Mouse (Mus musculus): ENCODE measurements around the gene Xpo6.
A peak's percentile ranks its signal among the peaks of the same experiment; 100 is the strongest.

Gene Xpo6

DNA sequence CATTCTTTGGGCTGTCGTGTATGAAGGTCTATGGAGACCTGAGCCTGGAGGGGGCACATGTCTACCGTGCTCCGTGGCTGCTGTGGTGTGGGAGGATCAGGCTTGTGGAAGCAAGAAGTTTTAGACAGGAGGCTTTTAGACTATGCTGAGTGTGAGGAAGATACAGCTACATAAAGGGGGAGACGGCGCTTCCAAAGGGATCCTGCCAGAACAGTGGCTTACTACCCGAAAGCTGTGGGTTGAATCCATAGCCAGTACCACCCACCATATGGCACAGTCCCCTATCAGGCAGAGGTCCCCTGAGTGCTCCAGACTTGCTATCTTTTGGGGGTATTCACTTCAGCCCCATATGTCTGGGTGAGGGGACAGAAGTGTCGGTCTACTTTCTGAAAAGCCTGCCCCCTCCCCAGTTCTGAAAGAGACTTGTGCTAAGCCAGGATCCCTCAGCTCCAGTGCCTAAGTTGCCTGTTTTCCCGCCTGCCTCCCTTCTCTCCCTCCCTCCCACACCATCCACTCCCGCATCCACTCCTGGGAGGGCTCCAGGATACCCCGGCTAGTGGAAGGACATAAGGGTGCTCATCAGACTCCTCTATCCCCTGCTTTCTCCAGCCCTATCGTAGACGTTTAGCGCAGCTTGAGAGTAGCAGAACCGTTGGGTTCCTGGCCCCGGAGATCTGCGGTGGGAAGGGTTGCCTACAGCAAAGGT lies 119.2 kb downstream of the Xpo6 start:
- DNase-seq (ENCODE audit: extremely low spot score, low spot score) = peak; percentile 33

DNA sequence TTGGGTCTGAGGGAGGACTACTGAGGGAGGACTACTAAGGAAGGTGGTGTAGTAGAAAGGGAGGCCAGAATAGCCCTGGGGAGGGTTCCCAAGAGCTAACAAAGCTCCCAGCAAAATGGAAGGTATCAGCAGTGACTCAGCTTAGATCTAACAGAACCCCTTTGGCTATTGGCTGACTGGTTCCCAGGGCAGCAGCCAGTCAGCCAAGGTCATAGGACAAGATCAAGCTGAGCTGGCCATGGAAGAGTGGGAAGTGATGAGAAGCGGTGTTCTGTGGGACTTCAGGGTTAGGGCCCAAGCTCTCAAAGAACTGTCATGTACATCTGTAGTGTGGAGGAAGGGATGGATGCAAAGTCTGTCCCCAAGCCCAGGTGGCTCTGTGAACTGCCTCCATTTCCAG lies 123.4 kb downstream of the Xpo6 start:
- DNase-seq (ENCODE audit: extremely low spot score, low spot score) = no peak

DNA sequence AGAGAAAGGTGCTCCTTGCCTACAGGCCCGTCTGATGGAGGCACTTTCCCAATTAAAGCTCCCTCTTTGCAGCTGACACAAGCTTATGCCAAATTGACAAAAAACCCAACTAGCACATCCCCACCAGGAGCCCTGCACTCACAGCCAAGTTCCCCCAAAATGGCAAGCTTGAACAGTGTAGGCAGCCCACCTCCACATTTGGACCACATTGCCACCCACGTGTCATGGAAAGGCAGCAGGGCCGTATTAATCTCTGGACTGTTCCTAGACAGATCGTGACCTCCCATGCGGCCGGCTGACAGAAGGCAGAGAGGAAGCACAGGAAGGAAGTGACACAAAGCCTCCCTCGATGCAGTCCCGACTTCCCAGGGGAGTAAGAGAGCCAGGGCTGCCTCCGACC lies 125.2 kb downstream of the Xpo6 start:
- DNase-seq (ENCODE audit: extremely low spot score, low spot score) = no peak

DNA sequence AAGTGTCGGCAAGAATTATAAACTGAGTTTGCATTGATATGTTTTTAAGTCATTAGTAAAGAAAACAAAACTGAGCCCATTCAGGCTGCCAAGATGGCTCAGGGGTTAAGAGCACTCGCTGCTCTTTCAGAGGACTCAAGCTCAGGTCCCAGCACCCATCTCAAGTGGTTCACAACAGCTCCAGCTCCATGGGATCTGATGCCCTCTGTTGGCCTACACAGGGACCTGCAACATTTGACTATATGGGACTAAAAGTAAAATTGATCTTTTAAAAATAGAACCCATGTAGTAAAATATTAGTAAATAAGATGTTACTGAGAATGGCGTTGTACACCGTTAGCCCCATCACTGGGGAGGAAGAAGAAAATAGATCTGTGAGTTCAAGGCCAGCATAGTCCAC lies 130.0 kb downstream of the Xpo6 start:
- no peak for DNase-seq (ENCODE audit: extremely low spot score, low spot score)

DNA sequence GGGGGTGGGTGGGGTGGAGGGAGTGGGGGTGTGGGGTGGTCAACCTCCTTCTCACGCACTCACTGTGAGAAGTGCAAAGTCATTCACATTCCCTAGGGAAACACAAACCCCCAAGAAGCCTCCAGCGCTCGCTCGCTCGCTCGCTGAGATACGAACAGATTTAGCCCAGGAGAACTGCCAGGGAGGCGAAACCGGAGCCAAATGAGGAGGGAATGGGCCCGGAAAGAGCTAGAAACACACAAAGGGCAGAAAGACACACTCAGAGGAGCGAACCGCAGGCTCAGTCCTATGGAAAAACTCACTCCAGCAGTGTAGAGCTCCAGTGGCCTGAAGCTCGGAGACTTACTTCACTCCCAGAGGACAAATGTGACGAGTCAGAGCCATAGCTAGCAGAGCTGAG lies 133.5 kb downstream of the Xpo6 start:
- no peak for DNase-seq (ENCODE audit: extremely low spot score, low spot score)

DNA sequence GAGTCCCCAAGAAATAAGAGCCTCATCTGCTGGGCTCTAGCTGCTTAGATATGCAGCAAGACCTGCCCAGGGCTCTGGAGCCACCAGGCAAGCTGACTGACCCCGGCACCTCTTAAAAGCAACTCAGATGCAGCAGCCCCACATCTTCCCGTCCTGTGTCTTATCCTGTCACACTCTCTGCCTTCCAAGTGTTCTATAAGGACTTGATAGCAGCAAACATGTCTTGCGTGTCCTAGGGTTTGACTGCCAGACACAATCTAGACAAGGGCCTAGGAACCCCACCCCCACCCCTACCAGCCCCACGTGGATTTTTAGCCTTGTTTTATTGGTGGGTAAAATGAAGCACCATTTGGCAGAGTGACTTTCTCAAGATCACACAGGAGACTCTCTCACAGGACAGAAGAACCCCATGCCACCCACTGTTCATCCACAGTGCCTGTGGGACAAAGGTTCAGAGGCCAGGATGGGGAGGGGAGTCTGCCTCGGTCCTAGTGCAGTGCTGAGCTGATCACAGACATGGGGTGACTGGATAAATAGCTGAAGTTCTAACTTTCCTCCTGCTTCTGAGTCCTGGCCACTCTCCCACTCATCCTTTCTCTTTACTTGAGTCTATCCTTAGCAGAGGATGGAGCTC lies 134.9 kb downstream of the Xpo6 start:
- DNase-seq (ENCODE audit: extremely low spot score, low spot score) = no peak

DNA sequence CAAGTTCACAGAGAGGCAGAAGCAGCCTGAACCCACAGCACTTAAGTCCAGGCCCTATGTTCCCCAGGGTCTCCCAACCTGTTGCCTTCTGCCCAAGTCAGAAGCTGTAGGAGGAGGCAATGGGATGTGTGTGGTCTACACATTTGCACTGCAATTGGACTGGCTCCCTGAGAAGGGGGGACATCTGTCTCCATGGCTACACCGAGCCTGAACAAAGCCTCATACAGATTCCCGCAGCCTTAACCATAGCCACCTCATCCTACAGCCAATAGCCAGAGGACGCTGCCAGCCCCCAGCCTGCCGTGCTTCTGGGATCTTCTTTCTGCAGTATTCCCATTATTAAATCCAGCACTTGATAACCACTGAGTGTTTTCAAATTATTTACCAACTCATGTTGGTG lies 138.1 kb downstream of the Xpo6 start:
- no peak for DNase-seq (ENCODE audit: extremely low spot score, low spot score)

DNA sequence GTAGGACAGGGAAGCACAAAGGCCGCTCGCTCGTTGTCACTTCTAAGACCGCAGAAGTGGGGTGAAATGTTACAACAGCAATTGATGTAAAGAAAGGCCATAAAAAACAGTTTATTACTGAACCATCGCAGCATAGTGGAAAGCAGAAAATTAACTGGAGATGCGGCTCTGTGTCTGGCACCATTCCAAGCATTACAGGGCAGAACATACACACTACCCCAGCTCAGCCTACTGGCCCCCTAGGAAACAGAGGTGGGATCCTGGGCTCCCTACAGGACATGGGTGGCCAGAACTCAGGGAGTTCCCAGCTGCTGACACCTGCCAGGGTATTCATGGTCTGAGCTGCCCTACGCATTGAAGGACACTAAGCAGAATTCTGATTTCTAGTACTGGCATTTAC lies 141.4 kb downstream of the Xpo6 start:
- no peak for DNase-seq (ENCODE audit: extremely low spot score, low spot score)

DNA sequence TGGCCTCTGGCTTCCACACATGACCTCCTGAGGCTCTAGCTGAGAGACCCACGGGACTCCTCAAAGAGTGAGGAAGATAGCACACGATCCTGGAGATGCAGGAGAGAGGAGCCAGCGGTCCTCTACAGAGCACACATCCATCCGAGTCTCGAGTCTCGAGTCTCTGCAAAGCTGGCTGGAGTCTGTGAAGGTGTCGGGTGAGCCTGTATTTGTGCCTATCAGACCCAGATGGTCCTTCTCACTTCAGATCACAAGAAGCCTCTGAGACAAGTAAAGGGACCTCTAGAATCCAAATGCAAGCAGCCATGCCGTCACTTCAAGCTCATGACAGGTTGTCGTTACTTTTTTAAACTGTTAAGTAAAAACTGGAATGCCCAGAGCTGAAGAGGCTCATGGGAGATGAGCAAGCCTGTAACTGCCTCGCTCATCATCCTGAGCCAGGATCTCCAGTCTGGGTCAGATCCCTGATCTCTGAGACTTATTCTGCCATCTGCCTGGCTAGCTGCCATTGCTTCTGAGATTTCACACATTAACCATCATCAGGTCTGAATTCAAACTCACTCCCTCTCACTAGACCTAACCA lies 142.9 kb downstream of the Xpo6 start:
- no peak for DNase-seq (ENCODE audit: extremely low spot score, low spot score)

DNA sequence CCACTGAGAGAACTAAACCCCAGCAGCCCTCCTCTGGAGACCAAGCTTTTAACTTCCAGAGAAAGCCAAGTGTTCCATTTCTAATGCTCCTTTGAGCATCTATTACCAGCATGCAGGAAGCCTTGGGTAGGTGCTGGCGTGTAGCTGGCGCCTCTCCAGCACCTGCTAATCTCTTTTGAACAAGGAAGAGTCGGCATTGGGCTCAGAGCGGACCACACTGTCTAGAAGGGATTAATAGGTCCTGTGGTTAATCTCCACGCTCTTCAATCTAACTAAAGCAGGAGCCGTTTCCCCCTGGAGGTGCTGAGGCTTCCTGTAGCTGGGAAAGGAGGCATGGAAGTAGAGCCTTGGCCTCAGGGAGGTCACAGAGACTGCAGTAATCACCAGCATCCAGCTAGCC lies 145.7 kb downstream of the Xpo6 start:
- DNase-seq (ENCODE audit: extremely low spot score, low spot score) = no peak

DNA sequence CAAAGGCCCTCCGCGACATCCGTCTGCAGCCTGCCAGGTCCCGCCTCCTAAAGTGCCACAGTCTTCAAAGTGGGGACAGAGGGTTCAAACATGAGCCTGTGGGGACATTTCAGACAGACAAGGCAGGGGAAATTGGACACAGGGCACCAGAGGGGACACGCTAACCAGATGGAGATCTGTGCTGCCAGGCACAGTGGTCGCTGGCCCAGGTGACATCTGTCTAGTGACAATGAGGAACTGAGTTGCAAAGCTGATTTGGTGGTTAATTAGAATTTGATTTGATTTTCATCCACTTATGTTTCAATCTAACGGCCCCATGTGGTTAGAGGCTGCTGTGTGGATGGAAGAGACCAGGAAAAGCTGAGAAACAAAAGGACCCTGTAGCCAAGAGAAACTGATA lies 146.7 kb downstream of the Xpo6 start:
- DNase-seq (ENCODE audit: extremely low spot score, low spot score) = no peak

DNA sequence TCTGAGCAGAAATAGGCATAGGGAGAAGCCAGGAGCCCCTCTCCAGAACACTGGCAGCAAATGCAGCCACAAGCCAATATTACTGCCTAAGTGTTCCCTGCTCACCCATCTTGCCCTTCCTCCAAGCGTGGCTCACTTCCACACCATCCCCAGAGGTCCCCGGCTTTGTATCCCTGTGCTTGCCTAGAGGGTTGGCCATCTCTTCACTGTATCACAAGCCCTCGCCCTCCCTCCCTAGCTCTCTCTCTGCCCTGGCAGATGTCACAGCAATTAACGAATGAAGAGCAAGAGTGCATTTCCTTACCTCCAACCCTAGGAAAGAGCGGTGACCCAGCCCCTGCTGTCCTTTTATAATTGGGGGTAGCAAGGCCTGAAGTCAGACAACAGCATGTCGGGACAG lies 148.4 kb downstream of the Xpo6 start:
- no peak for DNase-seq (ENCODE audit: extremely low spot score, low spot score)

All from neural tube, embryonic 10.5 days (tissue).